Mouse (Mus musculus) MEL (cell line): ENCODE measurements at regions not wholly inside any gene's neighbourhood (a gene's known extent, or its start where the extent isn't known, plus 50 kb on each side); places are given as distances from the start of the nearest gene placed in this dataset.

Experiments used
- DNase-seq: peaks from one replicate; pipeline ENCODE4 v3.0.0; 2011; ENCODE audit warnings: low read depth, low spot score
- H3K27ac ChIP-seq: 2 replicates; pipeline ENCODE4 v1.5.1; 2012; ENCODE audit warnings: low read depth, mild to moderate bottlenecking, control low read depth, low read length, moderate library complexity; ENCODE audit not compliant: control insufficient read depth
- H3K27me3 ChIP-seq, 2 experiments: fragments of 150-350 bp in 1 of 2; sonication (generic) in 1 of 2; 2 replicates each; pipeline ENCODE4 v1.6.1; 2012; ENCODE audit warnings: low read length in 2 of 2, mild to moderate bottlenecking in 2 of 2, improper control_type of control experiment in 1 of 2, moderate library complexity in 1 of 2; ENCODE audit not compliant: insufficient read depth in 2 of 2, control insufficient read depth in 1 of 2
- H3K36me3 ChIP-seq, 2 experiments: 2 replicates each; pipeline ENCODE4 v1.6.1; 2012 to 2014; ENCODE audit warnings: low read length in 2 of 2, improper control_type of control experiment in 1 of 2, inconsistent platforms in 1 of 2, mild to moderate bottlenecking in 1 of 2; ENCODE audit not compliant: insufficient read depth in 2 of 2, control insufficient read depth in 1 of 2
- H3K4me1 ChIP-seq, 2 experiments: fragments of 150-350 bp in 1 of 2; sonication (generic) in 1 of 2; 2 replicates each; pipeline ENCODE4 v1.6.1; 2012; ENCODE audit warnings: low read length in 2 of 2, improper control_type of control experiment in 1 of 2, mild to moderate bottlenecking in 1 of 2; ENCODE audit not compliant: insufficient read depth in 2 of 2, control insufficient read depth in 1 of 2
- H3K4me3 ChIP-seq, 2 experiments: fragments of 150-350 bp in 1 of 2; sonication (generic) in 1 of 2; 2 replicates each; pipeline ENCODE4 v1.5.1; 2012; ENCODE audit warnings: low read depth in 2 of 2, low read length in 2 of 2, mild to moderate bottlenecking in 2 of 2, moderate library complexity in 2 of 2, control low read depth in 1 of 2, improper control_type of control experiment in 1 of 2; ENCODE audit not compliant: control insufficient read depth in 1 of 2, insufficient read depth in 1 of 2
- H3K79me2 ChIP-seq: 2 replicates; pipeline ENCODE4 v1.6.1; 2012; ENCODE audit warnings: mild to moderate bottlenecking, low read length, moderate library complexity; ENCODE audit not compliant: control insufficient read depth, poor library complexity, insufficient read depth
- H3K9ac ChIP-seq: 2 replicates; pipeline ENCODE4 v1.6.1; 2012; ENCODE audit warnings: low read depth, mild to moderate bottlenecking, control low read depth, low read length, moderate library complexity; ENCODE audit not compliant: control insufficient read depth, poor library complexity, severe bottlenecking
- H3K9me3 ChIP-seq: fragments of 150-350 bp; sonication (generic); replicated peaks from 2 replicates; pipeline ENCODE4 v1.6.1; 2012; ENCODE audit warnings: mild to moderate bottlenecking, low read length, improper control_type of control experiment, moderate library complexity; ENCODE audit not compliant: insufficient read depth
- GABPA ChIP-seq: IDR thresholded peaks from 2 replicates; pipeline ENCODE4 v1.6.1; 2012; ENCODE audit warnings: low read depth, mild to moderate bottlenecking, inconsistent platforms, low read length, improper control_type of control experiment, moderate library complexity
- GATA1 ChIP-seq: IDR thresholded peaks from 2 replicates; pipeline ENCODE4 v1.6.1; 2011; ENCODE audit warnings: low read depth, low read length, improper control_type of control experiment
- HCFC1 ChIP-seq: IDR thresholded peaks from 2 replicates; pipeline ENCODE4 v1.6.1; 2012; ENCODE audit warnings: low read depth, mild to moderate bottlenecking, inconsistent platforms, low read length, improper control_type of control experiment, moderate library complexity
- MAX ChIP-seq: IDR thresholded peaks from 2 replicates; pipeline ENCODE4 v1.6.1; 2011; ENCODE audit warnings: low read length, improper control_type of control experiment
- MYC ChIP-seq: IDR thresholded peaks from 2 replicates; pipeline ENCODE4 v1.6.1; 2011; ENCODE audit warnings: low read depth, mild to moderate bottlenecking, low read length, improper control_type of control experiment, moderate library complexity
- NELFE ChIP-seq: IDR thresholded peaks from 2 replicates; pipeline ENCODE4 v1.6.1; 2011; ENCODE audit warnings: low read depth, low read length, improper control_type of control experiment
- POLR2A ChIP-seq, 2 experiments: IDR thresholded peaks; 2 replicates each; pipeline ENCODE4 v1.6.1; 2011 to 2012; ENCODE audit warnings: low read length in 2 of 2, mild to moderate bottlenecking in 2 of 2, control low read depth in 1 of 2, improper control_type of control experiment in 1 of 2, low read depth in 1 of 2, moderate library complexity in 1 of 2; ENCODE audit not compliant: control insufficient read depth in 1 of 2, insufficient read depth in 1 of 2, poor library complexity in 1 of 2
- SIN3A ChIP-seq: IDR thresholded peaks from 2 replicates; pipeline ENCODE4 v1.6.1; 2012; ENCODE audit warnings: low read length, improper control_type of control experiment, inconsistent platforms
- UBTF ChIP-seq: IDR thresholded peaks from 2 replicates; pipeline ENCODE4 v1.6.1; 2012; ENCODE audit warnings: low read depth, mild to moderate bottlenecking, inconsistent platforms, low read length, improper control_type of control experiment, moderate library complexity, borderline replicate concordance; ENCODE audit not compliant: insufficient read depth
- ZKSCAN1 ChIP-seq: IDR thresholded peaks from 2 replicates; pipeline ENCODE4 v1.6.1; 2012; ENCODE audit warnings: low read depth, mild to moderate bottlenecking, inconsistent platforms, low read length, improper control_type of control experiment, moderate library complexity
- ZMIZ1 ChIP-seq: IDR thresholded peaks from 2 replicates; pipeline ENCODE4 v1.6.1; 2012; ENCODE audit warnings: low read depth, mild to moderate bottlenecking, inconsistent platforms, low read length, improper control_type of control experiment, moderate library complexity

GRCm38 (mm10) chr2:17880800-17881717 is 115.7 kb downstream of the H2al2a start:
- H3K36me3 ChIP-seq: no peaks in the 10 kb centered on the region
- DNase-seq: no peak

GRCm38 (mm10) chr2:17877901-17878300 is 118.9 kb downstream of the H2al2a start:
- TF ChIP-seq GATA1: no peak
- TF ChIP-seq, all 39 proteins: peak for 0
- Histone ChIP-seq H3K4me1 (no peaks in the 10 kb centered on the region), H3K4me3 (no peak overlapping the region), H3K27ac (no peak overlapping the region), H3K27me3 (no peaks in the 10 kb centered on the region; a peak in 1 of 4 replicates), H3K36me3 (no peaks in the 10 kb centered on the region), H3K9me3 (no peaks in the 10 kb centered on the region), H3K9ac (no peak overlapping the region), H3K79me2 (no peaks in the 10 kb centered on the region)
- DNase-seq: no peak

More at GRCm38 (mm10) chr2:17880800-17881717, 115.7 kb downstream of the H2al2a start:
- no peaks in the 10 kb centered on the region for H3K4me1 ChIP-seq
- H3K27me3 ChIP-seq: no peaks in the 10 kb centered on the region; a peak in 1 of 4 replicates
- no peak overlapping the region for H3K4me3 ChIP-seq
- no peaks in the 10 kb centered on the region for H3K9me3 ChIP-seq
- no peak overlapping the region for H3K9ac ChIP-seq
- H3K27ac ChIP-seq: no peak overlapping the region
- H3K79me2 ChIP-seq: no peaks in the 10 kb centered on the region
- TF ChIP-seq GABPA (no peak), MAX (no peak), ZMIZ1 (no peak), ZKSCAN1 (no peak), SIN3A (no peak), MYC (no peak), NELFE (no peak), UBTF (no peak)
- TF ChIP-seq, all 39 proteins: peak for 0

- Histone ChIP-seq H3K36me3 (no peaks in the 10 kb centered on the region), H3K9ac (no peak overlapping the region), H3K79me2 (no peaks in the 10 kb centered on the region), H3K27ac (no peak overlapping the region), H3K9me3 (no peaks in the 10 kb centered on the region), H3K27me3 (no peaks in the 10 kb centered on the region; a peak in 1 of 4 replicates), H3K4me3 (no peak overlapping the region), H3K4me1 (no peaks in the 10 kb centered on the region)
- TF ChIP-seq POLR2A (IDR thresholded peaks at IDR 0.05; ENCODE audit: control insufficient read depth in 1 of 2, insufficient read depth in 1 of 2, low read depth in 1 of 2, low read length in 2 of 2, poor library complexity in 1 of 2): no peak
- 0 out of 2 replicates have a peak, but pooled peaks have one; percentile 27 for TF ChIP-seq HCFC1
- peak; percentile 5 for DNase-seq
Measured at GRCm38 (mm10) chr2:17876942-17877341, 119.8 kb downstream of the H2al2a start.
